Mouse (Mus musculus) olfactory bulb, adult 2 months (tissue): ENCODE data around the gene Gse1.

Experiments
- CTCF ChIP-seq: fragments of 200-500 bp; IDR thresholded peaks from 2 replicates; pipeline ENCODE4 v1.5.1; 2012; ENCODE audit warnings: low read depth, mild to moderate bottlenecking, low read length, moderate library complexity; ENCODE audit not compliant: insufficient read depth
- POLR2A ChIP-seq: fragments of 200-500 bp; IDR thresholded peaks from 2 replicates; pipeline ENCODE4 v1.6.1; 2012; ENCODE audit warnings: mild to moderate bottlenecking, low read depth, low read length, moderate library complexity; ENCODE audit not compliant: insufficient read depth

- no peak for TF ChIP-seq POLR2A
- no peak for TF ChIP-seq CTCF
These were observed 207.5 kb downstream of the Gse1 start for GRCm38 (mm10) chr8:120435781-120436180.
